Mouse (Mus musculus): ENCODE data around the gene Olfr1395. TPM values are rescaled to one million over a fixed set of nuclear protein-coding genes. Genes with fewer than 3 reads are reported as not detected.

Olfr1395 gene
- polyA plus RNA-seq (2015; fragmentation: Illumina TruSeq; extraction: RNeasy Lipid Tissue Mini Kit (QIAGEN cat#74804); ENCODE audit: insufficient read depth, low replicate concordance): not detected

GRCm38 (mm10) chr11:49141974-49142373 lies at the start of gene Olfr1395:
Gene Olfr1395 (plus strand): TSS chr11:49142274.

DNA sequence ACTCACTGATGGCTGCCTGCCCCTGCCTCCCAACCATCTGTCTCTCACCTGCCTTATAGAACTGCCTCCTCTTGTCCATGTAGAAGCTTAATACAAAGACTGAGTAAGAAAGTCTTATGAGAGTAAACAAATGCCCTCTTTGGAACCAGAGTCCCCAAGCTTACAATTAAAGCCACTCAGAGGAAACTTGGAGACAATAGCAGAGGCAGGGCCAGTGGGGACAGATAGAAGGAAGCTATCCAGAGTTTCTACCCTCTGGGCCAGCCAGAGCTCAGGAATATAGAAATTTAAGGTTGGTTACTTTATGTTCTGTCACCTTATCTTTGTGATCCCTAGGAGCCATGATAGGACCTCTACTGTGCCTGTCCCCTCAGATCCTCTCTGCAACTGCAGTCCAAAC lies 27.3 kb upstream of the Olfr1395 start, which contains the start of gene Olfr1396:
Gene Olfr1396 (minus strand): TSS at position 101 of the 400 bp plus-strand sequence.

GRCm38 (mm10) chr11:49154077-49154476 lies 12.0 kb downstream of the Olfr1395 start, which contains the start of gene Olfr1394:
Gene Olfr1394 (plus strand): TSS chr11:49154377.

GRCm38 (mm10) chr11:49186955-49187488 lies 44.9 kb downstream of the Olfr1395 start, which contains the start of gene Btnl9:
Gene Btnl9 (minus strand): TSS chr11:49187159.

Other genes with a start within 250 kb of the Olfr1395 start
- gene Gm5431, start 240.1 kb upstream of the Olfr1395 start, polyA plus RNA-seq (2015; fragmentation: Illumina TruSeq; extraction: RNeasy Lipid Tissue Mini Kit (QIAGEN cat#74804); ENCODE audit: insufficient read depth, low replicate concordance): 7.3 TPM
- gene Psme2b, start 196.1 kb upstream of the Olfr1395 start, polyA plus RNA-seq (2015; fragmentation: Illumina TruSeq; extraction: RNeasy Lipid Tissue Mini Kit (QIAGEN cat#74804); ENCODE audit: insufficient read depth, low replicate concordance): 66.3 TPM
- 1.4 TPM for gene Olfr56, start 163.4 kb upstream of the Olfr1395 start, polyA plus RNA-seq (2015; fragmentation: Illumina TruSeq; extraction: RNeasy Lipid Tissue Mini Kit (QIAGEN cat#74804); ENCODE audit: insufficient read depth, low replicate concordance)
- gene 9930111J21Rik1, start 162.9 kb upstream of the Olfr1395 start, polyA plus RNA-seq (2015; fragmentation: Illumina TruSeq; extraction: RNeasy Lipid Tissue Mini Kit (QIAGEN cat#74804); ENCODE audit: insufficient read depth, low replicate concordance): 82.8 TPM
- gene Gm12185, start 150.0 kb upstream of the Olfr1395 start, polyA plus RNA-seq (2015; fragmentation: Illumina TruSeq; extraction: RNeasy Lipid Tissue Mini Kit (QIAGEN cat#74804); ENCODE audit: insufficient read depth, low replicate concordance): 5.8 TPM
- 38.6 TPM for gene Tgtp1, start 148.1 kb upstream of the Olfr1395 start, polyA plus RNA-seq (2015; fragmentation: Illumina TruSeq; extraction: RNeasy Lipid Tissue Mini Kit (QIAGEN cat#74804); ENCODE audit: insufficient read depth, low replicate concordance)
- gene 9930111J21Rik2, start 91.0 kb upstream of the Olfr1395 start, polyA plus RNA-seq (2015; fragmentation: Illumina TruSeq; extraction: RNeasy Lipid Tissue Mini Kit (QIAGEN cat#74804); ENCODE audit: insufficient read depth, low replicate concordance): 201 TPM
- gene Tgtp2, start 78.1 kb upstream of the Olfr1395 start, polyA plus RNA-seq (2015; fragmentation: Illumina TruSeq; extraction: RNeasy Lipid Tissue Mini Kit (QIAGEN cat#74804); ENCODE audit: insufficient read depth, low replicate concordance): 120 TPM
- gene Ifi47, start 65.7 kb upstream of the Olfr1395 start, polyA plus RNA-seq (2015; fragmentation: Illumina TruSeq; extraction: RNeasy Lipid Tissue Mini Kit (QIAGEN cat#74804); ENCODE audit: insufficient read depth, low replicate concordance): 157 TPM
- gene Olfr1396, start 27.4 kb upstream of the Olfr1395 start, polyA plus RNA-seq (2015; fragmentation: Illumina TruSeq; extraction: RNeasy Lipid Tissue Mini Kit (QIAGEN cat#74804); ENCODE audit: insufficient read depth, low replicate concordance): 0.17 TPM
- not detected for gene Olfr1394, start 12.1 kb downstream of the Olfr1395 start, polyA plus RNA-seq (2015; fragmentation: Illumina TruSeq; extraction: RNeasy Lipid Tissue Mini Kit (QIAGEN cat#74804); ENCODE audit: insufficient read depth, low replicate concordance)
- 7.4 TPM for gene Btnl9, start 44.9 kb downstream of the Olfr1395 start, polyA plus RNA-seq (2015; fragmentation: Illumina TruSeq; extraction: RNeasy Lipid Tissue Mini Kit (QIAGEN cat#74804); ENCODE audit: insufficient read depth, low replicate concordance)
- gene Zfp62, start 61.0 kb downstream of the Olfr1395 start, polyA plus RNA-seq (2015; fragmentation: Illumina TruSeq; extraction: RNeasy Lipid Tissue Mini Kit (QIAGEN cat#74804); ENCODE audit: insufficient read depth, low replicate concordance): 103 TPM
- 120 TPM for gene Mgat1, start 101.9 kb downstream of the Olfr1395 start, polyA plus RNA-seq (2015; fragmentation: Illumina TruSeq; extraction: RNeasy Lipid Tissue Mini Kit (QIAGEN cat#74804); ENCODE audit: insufficient read depth, low replicate concordance)
- gene Olfr1393, start 136.0 kb downstream of the Olfr1395 start, polyA plus RNA-seq (2015; fragmentation: Illumina TruSeq; extraction: RNeasy Lipid Tissue Mini Kit (QIAGEN cat#74804); ENCODE audit: insufficient read depth, low replicate concordance): 0.17 TPM
- 0.17 TPM for gene Olfr1392, start 143.0 kb downstream of the Olfr1395 start, polyA plus RNA-seq (2015; fragmentation: Illumina TruSeq; extraction: RNeasy Lipid Tissue Mini Kit (QIAGEN cat#74804); ENCODE audit: insufficient read depth, low replicate concordance)
- gene Olfr10, start 162.5 kb downstream of the Olfr1395 start, polyA plus RNA-seq (2015; fragmentation: Illumina TruSeq; extraction: RNeasy Lipid Tissue Mini Kit (QIAGEN cat#74804); ENCODE audit: insufficient read depth, low replicate concordance): not detected
- not detected for gene Olfr1391, start 180.5 kb downstream of the Olfr1395 start, polyA plus RNA-seq (2015; fragmentation: Illumina TruSeq; extraction: RNeasy Lipid Tissue Mini Kit (QIAGEN cat#74804); ENCODE audit: insufficient read depth, low replicate concordance)
- not detected for gene Olfr1390, start 192.9 kb downstream of the Olfr1395 start, polyA plus RNA-seq (2015; fragmentation: Illumina TruSeq; extraction: RNeasy Lipid Tissue Mini Kit (QIAGEN cat#74804); ENCODE audit: insufficient read depth, low replicate concordance)